Mouse (Mus musculus): Measurements from ENCODE around the gene Csnk2a2.

The Csnk2a2 gene

DNA sequence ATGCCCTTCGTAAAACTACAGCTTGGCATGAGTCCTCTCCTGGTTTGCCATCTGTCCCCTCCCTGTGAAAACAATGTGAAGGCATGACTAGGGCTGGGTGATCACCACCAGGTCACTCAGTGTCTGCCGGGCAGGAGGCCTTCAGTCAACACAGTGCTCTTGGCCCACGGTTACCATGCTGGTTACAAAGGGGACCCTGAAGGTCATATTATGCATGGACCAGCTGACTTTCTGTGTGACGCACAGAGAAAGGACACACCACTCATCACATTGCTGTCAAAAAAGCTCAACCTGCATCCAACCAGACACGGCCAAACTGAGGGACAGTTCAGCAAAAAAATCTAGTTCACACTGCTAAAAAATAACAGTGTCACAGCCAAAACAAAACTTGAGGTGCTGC is at the start of gene Csnk2a2:
Csnk2a2 (minus strand) TSS at position 34 of the 400 bp plus-strand sequence.
- DNase-seq = no peak

DNA sequence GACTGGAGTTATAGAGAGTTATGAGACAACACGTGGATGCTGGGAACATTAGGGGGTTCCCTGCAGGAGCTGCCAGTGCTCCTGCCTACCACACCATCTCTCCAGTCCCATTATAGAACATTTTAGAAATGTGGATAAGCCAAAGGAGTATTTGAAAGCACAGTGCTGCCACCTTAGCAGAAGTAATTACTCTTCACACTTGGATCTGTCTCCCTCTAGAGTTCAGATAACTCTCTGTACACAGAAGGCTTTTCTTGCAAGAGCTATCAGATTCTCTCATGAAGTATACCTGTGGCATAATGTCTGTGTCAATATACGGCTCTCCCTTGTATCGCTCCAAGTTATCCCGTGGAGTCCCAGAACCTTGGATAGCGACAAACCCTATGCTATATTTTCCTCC is 49.6 kb upstream of the Csnk2a2 start:
- DNase-seq = no peak

DNA sequence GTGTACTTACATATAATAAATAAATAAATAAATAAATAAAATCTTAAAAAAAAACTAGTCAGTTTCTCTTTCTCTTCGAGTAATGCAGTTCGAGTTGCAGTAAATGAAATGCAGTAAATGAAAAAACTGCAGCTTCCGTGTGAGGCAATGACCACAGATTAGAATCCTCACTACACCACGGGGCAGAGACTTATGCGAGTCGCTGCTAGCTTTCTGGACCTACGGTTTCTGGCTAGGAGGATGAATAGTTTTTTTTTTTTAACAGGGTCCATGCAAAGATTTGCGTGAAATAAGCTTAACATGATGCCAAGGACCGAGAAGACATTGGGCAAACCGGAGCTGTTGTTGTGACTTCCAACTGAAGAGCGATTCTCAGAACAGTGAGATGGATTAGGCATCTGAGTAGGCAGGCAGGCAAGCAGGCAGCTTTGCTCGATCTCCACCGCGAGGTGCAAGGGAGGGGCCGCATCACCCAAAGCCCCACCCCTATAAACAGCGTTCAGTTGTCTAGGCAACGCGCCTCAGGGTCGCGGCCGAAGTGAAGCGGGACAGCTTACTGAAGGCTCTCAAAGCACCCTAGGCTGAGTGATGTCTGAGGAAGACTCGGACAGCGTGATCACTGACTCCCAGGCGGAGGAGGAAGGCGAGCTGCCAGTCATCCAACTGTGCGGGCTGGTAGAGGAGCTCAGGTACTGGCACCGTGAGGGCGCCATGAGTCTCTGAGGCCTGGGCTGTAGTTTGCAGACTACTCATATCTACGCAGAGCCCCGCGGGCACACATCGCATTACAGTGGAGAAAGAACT is 43.9 kb upstream of the Csnk2a2 start, which contains the start of gene Ccdc113:
Ccdc113 (plus strand) TSS at position 502 of the 804 bp plus-strand sequence.
- DNase-seq = peak; percentile 46

DNA sequence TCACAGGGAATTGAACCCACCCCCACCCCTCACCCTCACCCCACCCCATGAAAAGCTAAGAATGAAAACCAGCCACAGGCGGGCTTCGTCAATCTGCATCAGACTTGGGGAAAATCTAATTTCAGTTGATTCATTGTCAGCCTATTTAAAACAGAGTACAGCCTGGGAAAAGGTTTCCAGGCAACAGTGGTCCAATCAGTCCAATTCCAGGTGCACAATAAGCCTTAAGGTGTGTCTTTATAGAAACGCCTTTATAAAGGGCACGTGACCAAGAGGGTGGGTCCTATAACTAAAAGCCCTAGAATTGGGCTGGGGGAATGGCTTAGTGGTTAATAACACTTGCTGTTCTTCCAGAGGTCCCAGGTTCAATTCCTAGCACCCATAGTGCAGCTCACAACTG is 42.4 kb upstream of the Csnk2a2 start:
- DNase-seq = no peak

DNA sequence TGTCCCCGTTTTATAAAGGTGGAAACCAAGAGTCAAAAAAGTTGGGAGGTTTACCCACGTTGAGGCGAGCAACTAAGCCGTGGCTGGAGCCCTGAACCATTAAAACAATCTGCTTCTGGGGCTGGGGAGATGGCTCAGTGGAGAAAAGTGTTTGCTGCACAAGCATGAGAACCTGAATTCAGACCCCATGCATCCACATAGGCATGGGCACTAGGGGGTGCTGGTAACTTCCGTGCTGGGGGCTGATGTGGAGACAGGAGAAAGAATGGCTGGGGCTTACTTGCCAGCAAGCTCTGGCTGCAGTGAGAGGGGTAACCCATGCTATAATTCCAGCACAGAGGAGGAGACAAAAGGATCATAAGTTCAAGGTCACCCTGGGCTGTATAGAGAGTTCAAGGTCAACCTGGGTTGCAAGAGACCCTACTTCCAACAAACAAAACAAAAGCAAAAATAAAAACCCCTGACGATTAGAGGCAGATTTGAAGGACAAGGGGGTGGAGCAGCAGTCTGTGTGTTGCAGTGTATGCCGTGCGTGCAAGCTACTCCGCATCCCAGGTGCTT is 39.0 kb upstream of the Csnk2a2 start:
- no peak for DNase-seq

DNA sequence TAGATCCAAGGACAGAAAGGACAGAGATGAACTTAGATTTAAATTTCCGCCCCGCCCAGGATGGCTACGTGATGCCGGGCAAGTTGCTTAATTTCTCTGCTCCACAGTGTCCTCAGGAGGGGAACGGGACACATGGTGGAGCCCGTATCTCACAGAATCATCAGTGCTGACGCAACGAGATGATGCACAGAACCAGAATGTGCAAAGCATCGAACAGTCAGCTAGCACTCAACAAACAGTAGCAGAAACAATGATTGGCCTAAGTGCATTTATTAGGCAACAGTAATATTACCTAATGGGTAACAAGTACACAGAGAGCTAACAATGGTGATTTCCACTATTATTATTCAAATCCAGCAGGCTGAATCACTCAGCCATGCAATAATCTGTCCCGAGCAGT is 38.4 kb upstream of the Csnk2a2 start:
- no peak for DNase-seq

DNA sequence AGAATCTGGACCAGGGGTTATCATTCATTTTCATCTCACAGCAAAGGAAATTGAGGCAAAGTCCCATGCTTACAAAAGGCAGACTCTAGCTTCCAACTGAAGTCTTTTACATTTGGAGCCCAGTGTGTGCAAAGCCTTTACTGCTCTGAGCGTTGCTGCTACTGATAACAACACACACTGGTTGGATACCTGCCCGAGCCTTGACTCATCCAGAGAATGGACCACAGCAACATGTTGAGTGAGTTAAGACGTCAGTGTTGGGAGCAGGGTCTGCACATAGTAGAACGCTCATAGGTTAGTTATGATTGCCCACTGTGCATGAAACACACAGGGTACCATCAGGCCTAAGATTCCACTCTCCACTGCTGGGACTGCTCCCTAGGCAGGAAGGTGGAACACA is 34.2 kb upstream of the Csnk2a2 start:
- no peak for DNase-seq

DNA sequence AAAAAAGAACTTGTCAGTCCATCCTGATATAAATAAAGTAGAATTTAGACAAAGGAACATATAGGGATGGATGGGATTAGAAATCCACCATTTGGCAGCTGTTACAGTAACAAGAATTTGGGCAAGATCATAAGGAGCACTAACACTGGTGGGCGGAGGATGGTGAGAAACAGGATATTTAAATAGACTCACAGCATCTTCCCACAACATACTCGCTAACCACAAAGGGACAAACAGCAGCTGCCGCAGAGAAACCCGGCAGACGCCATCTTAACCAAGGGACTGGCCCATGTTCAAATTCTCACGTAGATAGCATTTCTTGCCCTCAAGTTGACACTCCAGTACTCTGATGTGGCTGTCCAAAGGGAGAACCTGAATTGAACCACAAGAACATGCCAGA is 27.1 kb upstream of the Csnk2a2 start:
- DNase-seq = no peak

DNA sequence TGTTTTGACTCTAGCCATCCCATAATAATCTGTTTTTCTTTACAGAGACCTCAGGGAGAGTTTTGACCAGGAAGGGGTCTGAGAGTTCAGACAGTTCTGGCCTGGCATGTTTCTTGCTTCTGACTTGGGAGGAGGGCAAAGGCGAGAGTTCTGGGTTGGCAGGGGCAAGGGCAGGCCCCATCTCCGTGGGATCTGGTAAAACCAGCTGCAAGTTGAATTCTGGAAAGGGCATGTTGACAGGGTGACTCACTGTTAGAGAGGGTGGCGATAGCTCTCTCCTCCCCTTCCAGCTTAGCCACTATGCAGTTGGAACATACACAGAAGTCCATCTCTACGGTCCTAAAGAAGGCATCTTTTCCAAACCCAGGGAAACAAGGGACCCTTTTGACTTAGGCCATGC is 23.4 kb upstream of the Csnk2a2 start:
- DNase-seq = no peak

DNA sequence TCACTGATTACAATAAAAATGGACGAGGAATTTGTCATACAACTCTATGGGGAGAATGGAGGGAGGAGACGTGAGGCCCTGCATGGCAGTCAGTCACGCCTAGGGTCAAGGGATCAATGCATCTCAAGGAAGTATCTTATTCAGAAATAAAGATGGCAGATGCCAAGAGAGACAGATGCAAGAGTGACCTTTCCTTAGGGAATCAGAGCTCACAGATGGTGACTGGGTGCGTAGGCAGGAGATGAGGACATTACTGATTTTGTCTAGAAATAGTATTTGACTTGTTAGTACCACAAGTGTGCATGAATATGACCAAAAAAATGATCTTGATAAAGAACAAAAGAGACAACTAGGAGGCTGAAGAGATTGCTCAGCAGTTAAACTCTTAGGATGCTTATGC is 22.4 kb upstream of the Csnk2a2 start:
- no peak for DNase-seq

DNA sequence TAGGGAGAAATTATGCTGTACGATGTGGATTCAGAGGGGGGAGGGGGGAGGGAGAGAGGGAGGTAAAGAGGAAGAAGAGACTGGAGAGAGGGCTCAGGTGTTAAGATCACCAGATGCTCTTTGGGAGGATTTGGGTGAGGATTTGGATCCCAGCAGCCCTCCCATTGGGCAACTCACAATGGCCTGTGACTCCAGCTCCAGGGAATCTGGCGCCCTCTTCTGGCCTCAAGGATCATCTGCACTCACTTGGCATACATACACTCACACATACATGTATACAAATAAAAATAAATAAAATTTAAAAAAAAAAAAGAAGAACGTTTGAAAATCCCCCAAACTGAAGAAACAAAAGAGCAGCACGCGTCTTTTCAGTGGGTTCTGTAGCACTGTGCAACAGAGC is 16.4 kb upstream of the Csnk2a2 start:
- no peak for DNase-seq

DNA sequence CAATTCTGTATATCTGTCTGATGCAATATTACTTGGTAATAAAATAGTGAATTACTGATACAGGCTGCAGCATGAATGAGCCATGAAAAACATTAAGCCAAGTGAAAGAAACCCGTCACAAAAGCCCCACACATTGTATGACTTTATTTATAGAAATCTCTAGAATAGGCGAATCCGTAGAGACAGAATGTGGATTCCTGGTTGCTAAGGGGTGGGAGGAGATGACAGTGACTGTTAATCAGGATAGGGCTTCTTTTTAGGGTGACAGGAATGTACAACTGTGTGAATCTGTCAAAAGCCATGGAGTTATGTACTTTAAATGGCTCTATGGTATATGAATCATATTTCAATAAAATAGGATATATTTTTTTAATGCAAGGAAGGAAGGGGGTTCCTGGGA is 15.8 kb upstream of the Csnk2a2 start:
- no peak for DNase-seq

DNA sequence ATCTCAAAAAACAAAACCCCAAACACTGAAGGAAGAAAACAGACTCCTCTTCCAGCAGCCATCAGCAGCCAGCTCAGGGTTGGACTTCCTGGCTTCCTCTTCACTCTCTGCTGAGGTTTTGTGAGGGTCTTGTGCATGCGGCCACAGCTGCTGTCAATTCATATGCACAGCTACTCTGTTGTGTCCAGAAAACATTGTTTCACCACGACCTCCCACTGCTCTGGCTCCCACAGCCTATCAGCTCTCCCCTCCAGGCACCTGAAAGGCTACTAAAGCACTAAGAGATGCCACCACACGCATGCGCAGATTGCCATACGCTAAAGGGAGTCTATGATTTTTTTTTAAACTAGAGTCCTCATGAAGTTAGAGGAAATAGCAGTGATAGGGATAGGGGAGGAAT is 15.0 kb upstream of the Csnk2a2 start:
- DNase-seq = no peak

DNA sequence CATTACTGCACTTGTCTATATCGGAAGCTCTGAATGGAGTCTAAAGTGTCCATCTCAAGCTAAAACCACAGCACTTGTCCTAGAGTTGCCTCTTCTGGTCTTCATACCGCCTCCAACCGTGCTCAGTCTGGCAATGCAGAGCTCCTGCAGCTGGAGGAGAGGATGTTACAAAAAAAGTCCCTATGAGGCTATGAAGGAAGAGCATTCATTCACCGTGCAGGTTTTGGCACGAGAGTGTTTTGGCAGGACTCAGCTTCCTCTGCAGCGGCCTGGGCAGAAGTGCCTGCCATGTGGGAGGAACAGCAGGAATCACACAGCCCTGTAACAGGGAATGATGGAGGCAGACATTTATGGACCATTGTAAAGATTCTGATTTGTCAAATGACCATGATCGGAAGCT is 12.6 kb upstream of the Csnk2a2 start:
- no peak for DNase-seq

DNA sequence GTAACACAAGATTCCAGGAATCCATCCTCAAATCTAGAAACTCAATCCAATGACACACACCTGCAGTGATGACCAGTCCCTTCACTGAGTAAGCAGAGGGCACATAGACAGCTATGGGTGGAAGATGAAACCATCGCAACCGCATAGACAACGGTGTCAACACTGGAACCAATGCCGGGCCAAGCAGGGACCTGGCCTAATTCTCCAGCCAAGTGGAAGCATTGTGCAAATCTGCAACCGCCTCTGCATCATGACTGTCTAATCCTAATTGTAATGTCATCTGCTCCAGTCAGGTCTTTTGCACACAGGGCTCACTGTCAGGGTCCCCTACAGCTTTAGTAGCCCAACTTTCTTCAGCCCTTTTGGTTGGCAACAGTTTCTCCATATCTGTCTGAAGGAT is 10.6 kb upstream of the Csnk2a2 start:
- no peak for DNase-seq

DNA sequence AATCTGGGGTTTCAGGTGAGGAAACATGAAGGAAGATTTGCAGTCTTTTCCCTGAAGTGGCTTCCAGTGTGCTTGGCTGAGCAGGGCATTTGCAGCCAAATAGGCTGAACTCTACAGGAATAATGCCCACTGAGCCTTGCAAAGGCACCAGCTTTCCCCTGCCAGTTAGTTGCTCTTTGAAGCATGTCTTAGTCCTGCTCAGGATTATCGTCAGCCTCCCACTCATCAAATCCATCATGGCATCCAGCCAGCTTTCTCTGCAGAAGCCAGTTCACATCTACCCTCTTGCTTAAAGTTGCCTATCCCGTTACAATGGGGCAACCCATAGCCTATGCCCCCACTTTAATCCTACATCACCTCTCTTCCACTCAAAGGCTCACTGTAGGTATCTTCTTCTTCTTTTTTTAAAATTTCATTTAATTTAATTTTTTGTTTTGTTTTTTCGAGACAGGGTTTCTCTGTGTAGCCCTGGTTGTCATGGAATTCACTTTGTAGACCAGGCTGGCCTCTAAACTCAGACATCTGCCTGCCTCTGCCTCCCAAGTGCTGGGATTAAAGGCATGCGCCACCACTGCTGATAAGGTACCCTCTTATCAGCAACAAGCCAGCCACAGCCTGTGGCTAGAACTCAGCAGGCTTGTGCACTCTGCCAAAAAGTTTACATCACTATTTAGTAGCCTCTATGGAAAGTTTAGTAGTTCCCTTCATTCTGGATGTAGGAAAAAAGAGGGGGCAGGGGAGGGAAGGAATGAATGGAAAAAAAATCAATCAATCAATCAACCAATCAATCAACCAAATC is 9.6 kb upstream of the Csnk2a2 start:
- no peak for DNase-seq

DNA sequence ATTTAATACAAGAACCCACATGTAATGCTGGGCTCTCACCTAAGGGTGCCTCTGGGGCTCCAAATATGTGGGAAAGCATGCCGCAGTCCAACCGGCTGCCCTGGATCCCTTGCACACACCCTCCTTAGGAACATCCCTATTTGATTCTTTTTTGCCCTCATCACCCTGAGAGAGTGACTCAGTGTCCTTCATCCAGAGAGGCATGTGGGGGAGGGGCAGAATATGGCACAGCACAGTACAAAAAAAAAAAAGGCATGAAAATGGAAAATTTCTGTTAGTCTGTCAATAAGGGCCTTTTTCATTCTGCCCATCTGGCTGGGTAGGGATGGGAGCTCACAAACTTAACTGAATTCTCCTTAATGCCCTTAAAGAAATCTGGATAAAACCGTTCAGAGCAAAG is 8.0 kb upstream of the Csnk2a2 start:
- no peak for DNase-seq

DNA sequence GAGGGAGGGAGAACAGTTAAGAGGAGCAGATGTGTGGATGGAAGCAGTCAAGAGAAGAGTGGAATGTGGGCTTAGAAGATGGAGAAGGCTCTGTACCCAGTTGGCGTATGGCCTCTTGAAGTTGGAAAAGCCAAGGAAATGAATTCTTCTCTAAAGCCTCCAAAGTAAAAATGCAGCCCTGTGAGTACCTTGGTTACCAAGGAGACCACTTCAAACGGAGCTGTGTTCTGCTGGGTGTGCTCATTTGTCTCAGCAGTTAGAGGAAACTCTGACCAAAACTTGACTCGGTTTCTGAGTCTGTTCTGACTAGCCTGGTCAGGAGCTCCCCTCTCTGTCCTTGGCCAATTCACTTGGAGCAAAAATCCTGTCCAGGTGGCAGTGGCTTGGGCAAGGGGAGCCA is 6.6 kb upstream of the Csnk2a2 start:
- DNase-seq = no peak

DNA sequence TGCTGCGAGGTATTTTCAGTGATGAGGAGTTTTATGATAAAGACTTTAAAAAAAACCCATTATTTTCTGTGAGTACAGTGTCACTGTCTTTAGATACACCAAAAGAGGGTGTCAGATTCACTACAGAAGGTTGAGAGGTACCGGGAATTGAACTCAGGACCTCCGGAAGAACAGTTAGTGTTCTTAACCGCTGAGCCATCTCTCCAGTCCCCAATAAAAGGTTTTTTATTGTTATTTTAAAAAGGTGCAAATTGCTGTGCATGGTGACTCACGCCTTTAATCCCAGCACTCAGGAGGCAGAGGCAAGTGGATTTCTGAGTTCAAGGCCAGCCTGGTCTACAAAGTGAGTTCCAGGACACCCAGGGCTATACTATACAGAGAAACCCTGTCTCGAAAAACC is 5.6 kb upstream of the Csnk2a2 start:
- DNase-seq = no peak

DNA sequence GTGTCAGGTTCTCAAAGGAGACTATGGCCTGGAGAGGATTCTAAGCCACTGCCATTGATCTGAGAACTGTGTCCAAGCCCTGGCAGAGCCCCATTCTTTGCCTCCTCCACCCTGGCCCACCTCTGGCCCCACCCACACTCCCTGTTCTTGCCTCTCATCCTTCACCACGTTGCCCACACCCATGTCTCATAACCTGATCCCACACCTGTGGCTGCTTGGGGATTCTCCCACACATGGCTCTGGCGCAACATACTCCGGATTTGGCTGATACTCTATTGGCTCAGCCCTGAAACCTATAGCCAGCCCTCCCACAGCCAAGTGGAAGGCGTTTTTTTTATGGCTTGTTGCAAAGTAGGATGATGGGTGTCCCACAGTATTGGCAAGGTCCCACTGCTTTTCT is 2.2 kb upstream of the Csnk2a2 start:
- no peak for DNase-seq

DNA sequence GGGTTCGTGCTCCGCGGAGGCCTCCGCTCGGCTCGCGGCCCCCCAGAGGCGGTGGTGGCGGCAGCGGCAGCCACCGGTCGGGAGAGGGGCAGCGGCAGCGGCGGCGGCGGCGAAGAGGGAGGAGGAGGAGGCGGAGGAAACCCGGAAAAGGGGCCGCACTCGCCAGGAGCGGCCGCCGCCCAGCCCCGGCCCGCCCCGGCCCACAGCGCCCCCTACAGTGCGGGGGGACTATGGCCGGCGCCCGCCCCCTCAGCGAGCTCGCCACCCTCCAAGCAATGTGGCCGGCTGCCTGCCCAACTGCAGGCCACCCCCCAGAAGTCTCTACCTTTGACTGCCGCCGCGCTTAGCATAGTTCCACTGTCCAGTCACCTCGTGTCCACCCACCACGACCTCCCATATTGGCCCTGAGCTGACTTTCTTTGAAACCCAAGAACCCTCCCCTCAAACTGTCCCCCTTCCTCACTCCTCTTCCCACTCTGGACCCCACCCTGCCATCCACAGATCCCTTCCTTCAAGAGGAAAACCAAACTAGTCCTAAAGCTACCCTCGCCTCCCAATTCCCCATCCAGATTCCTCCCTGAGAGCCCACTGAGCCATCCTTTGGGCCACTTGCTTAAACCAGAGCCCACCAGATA is 1.0 kb downstream of the Csnk2a2 start:
- DNase-seq = peak; percentile 91

DNA sequence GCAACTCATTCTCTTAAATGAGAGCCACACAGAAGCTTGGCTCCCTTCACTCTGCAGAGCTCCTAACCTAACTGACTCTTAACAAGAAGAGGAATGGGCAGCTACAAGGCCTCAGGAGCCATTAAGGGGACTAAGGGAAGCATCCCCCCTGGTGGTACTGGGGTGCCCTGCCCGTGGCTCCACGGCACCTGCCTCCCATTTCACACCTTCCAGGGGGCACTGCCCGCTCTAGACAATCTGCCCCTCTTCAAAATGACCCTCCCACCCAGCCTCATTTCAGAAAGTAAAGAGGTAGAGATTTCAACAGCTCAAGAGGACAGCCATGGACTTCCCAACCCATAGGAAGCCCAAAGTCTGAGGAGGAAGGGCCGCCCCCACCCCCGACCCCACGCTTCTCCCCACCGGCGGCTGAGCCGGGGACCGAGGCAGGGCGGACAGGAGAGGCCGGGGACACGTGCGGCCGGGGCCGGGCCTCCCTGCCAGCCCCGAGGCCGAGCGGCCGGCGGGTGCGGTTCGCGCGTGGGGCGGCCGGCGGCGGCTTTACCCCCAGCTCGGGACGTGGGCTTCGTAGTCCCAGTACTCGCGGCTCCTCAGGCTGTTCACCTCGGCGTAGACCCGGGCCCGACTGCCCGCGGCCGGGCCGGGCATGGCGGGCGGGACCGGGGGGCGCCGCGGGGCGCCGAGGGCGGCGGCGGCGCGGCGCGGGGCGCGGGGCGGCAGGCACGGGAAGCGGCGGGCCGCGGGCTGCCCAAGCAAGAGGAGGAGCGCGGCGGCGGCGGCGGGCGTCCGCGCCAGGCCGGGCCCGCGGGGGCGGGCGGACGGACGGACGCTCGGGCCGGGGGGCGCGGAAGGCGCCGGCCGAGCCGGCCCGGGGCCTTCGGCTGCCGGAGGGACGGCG is 1.8 kb downstream of the Csnk2a2 start:
- DNase-seq = no peak

Data from right cerebral cortex, postnatal 4 days (tissue).